Mouse (Mus musculus) left cerebral cortex, postnatal 36 days (tissue): Measurements from ENCODE around the gene March1. TPM values are rescaled to one million over a fixed set of nuclear protein-coding genes. Genes with fewer than 3 reads are reported as not detected.
A peak's percentile ranks its signal among the peaks of the same experiment; 100 is the strongest.

ENCODE experiments used
- DNase-seq, 2 experiments: peaks; one replicate each; pipeline ENCODE4 v3.0.0; 2021 to 2022; ENCODE audit warnings: low spot score in 2 of 2, mixed read lengths in 1 of 2
- intact Hi-C: fragments of 180-260 bp; cut with DNase I; formaldehyde crosslinking; loops from one replicate; pipeline ENCODE4 v1.15.1; 2025
- total RNA-seq, 2 experiments: library from RNA; stranded (reverse); gene quantifications; 2 replicates each; pipeline ENCODE4 v1.2.3; 2021

Gene March1
- total RNA-seq, 2 experiments from 2014 or later: 37.0 to 43.9 TPM

- DNase-seq: no peak
- intact Hi-C loops: no loop called here
These were observed 359.2 kb downstream of the March1 start for GRCm38 (mm10) chr8:65976905-65977304.

GRCm38 (mm10) chr8:65982039-65982438 lies 364.3 kb downstream of the March1 start:
- intact Hi-C loops: no loop called here
- DNase-seq: no peak

GRCm38 (mm10) chr8:65987665-65988064 lies 370.0 kb downstream of the March1 start:
- intact Hi-C loops: no loop called here
- DNase-seq: no peak

GRCm38 (mm10) chr8:66022815-66023214 lies 405.1 kb downstream of the March1 start:
- no peak for DNase-seq
- intact Hi-C loops: no loop called here

- intact Hi-C loops: no loop called here
- no peak for DNase-seq
These were observed 416.0 kb downstream of the March1 start for GRCm38 (mm10) chr8:66033651-66034050.

GRCm38 (mm10) chr8:66034429-66034828 lies 416.7 kb downstream of the March1 start:
- intact Hi-C loops: no loop called here
- no peak for DNase-seq

- intact Hi-C loops: no loop called here
- no peak for DNase-seq
These were observed 476.5 kb downstream of the March1 start for GRCm38 (mm10) chr8:66094152-66094551.

- intact Hi-C loops: no loop called here
- DNase-seq: no peak
These were observed 480.4 kb downstream of the March1 start for GRCm38 (mm10) chr8:66098148-66098547.

- intact Hi-C loops: no loop called here
- no peak for DNase-seq
These were observed 501.6 kb downstream of the March1 start for GRCm38 (mm10) chr8:66119294-66119693.

- peak in 1 of 2 experiments; percentile 31 for DNase-seq
- intact Hi-C loops: no loop called here
These were observed 541.9 kb downstream of the March1 start for GRCm38 (mm10) chr8:66159648-66160047.

- DNase-seq: no peak
- intact Hi-C loops: no loop called here
These were observed 549.1 kb downstream of the March1 start for GRCm38 (mm10) chr8:66166835-66167234.

- intact Hi-C loops: no loop called here
- no peak for DNase-seq
These were observed 549.9 kb downstream of the March1 start for GRCm38 (mm10) chr8:66167405-66168173.

- DNase-seq: no peak
- intact Hi-C loops: no loop called here
These were observed 561.6 kb downstream of the March1 start for GRCm38 (mm10) chr8:66179336-66179735.

GRCm38 (mm10) chr8:66181265-66181664 lies 563.6 kb downstream of the March1 start:
- intact Hi-C loops: no loop called here
- DNase-seq: no peak

- intact Hi-C loops: no loop called here
- DNase-seq: no peak
These were observed 564.6 kb downstream of the March1 start for GRCm38 (mm10) chr8:66182257-66182656.

GRCm38 (mm10) chr8:66183454-66183853 lies 565.8 kb downstream of the March1 start:
- DNase-seq: no peak
- intact Hi-C loops: no loop called here

GRCm38 (mm10) chr8:66185226-66185625 lies 567.5 kb downstream of the March1 start:
- intact Hi-C loops: no loop called here
- DNase-seq: no peak

- no peak for DNase-seq
- intact Hi-C loops: no loop called here
These were observed 576.7 kb downstream of the March1 start for GRCm38 (mm10) chr8:66194416-66194815.

- intact Hi-C loops: no loop called here
- DNase-seq: no peak
These were observed 582.5 kb downstream of the March1 start for GRCm38 (mm10) chr8:66200169-66200568.

- intact Hi-C loops: no loop called here
- DNase-seq: no peak
These were observed 586.2 kb downstream of the March1 start for GRCm38 (mm10) chr8:66203814-66204438.

- intact Hi-C loops: no loop called here
These were observed 591.9 kb downstream of the March1 start for GRCm38 (mm10) chr8:66209553-66209952.

More at GRCm38 (mm10) chr8:66209553-66209952, 591.9 kb downstream of the March1 start:
- no peak for DNase-seq
